Mouse (Mus musculus) embryonic facial prominence, embryonic 10.5 days (tissue): ENCODE measurements at regions not wholly inside any gene's neighbourhood (a gene's known extent, or its start where the extent isn't known, plus 50 kb on each side); places are given as distances from the start of the nearest gene placed in this dataset.

Experiments used
- DNase-seq: peaks from one replicate; pipeline ENCODE4 v3.0.0-alpha.2; 2017; ENCODE audit warnings: low spot score
- H3K27ac ChIP-seq: fragments of 300-500 bp; sonication (generic); replicated peaks from 2 replicates; pipeline ENCODE4 v1.5.1; 2016; ENCODE audit warnings: mild to moderate bottlenecking
- H3K27me3 ChIP-seq: fragments of 300-500 bp; sonication (generic); replicated peaks from 2 replicates; pipeline ENCODE4 v1.6.1; 2016; ENCODE audit warnings: low read depth, mild to moderate bottlenecking; ENCODE audit not compliant: poor library complexity, severe bottlenecking
- H3K36me3 ChIP-seq: fragments of 300-500 bp; sonication (generic); replicated peaks from 2 replicates; pipeline ENCODE4 v1.6.1; 2016; ENCODE audit warnings: mild to moderate bottlenecking, moderate library complexity
- H3K4me1 ChIP-seq: fragments of 300-500 bp; sonication (generic); 2 replicates; pipeline ENCODE4 v1.6.1; 2016
- H3K4me3 ChIP-seq: fragments of 300-500 bp; sonication (generic); 2 replicates; pipeline ENCODE4 v1.5.1; 2016; ENCODE audit warnings: mild to moderate bottlenecking, moderate library complexity
- H3K9me3 ChIP-seq: fragments of 300-500 bp; sonication (generic); 2 replicates; pipeline ENCODE4 v1.6.1; 2016; ENCODE audit warnings: mild to moderate bottlenecking
- WGBS: fragments of 180-500 bp; shearing (Covaris S2); methylation state at CpG from one replicate; pipeline ENCODE4 v1.1.7; 2016; 5-methylcytosine and 5-hydroxymethylcytosine counted together

DNA sequence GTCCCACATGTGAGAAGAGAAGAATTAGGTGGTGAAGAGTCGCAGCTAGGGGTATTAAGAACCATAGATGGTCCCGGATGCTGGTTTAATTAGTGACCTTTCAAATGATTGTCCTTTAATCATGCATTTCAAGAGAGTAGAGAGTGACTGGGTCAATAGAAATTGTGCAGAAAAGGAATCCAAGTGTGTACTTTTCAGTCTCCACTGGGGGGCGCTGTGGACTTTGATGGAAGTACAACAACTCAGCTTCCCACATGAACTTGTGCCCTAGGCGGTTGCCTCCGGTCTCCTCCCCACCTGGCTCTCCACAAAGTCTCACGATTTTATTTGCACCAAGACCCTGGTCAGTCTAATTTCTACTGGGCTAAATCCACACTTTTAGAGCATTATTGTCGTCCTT lies 142.8 kb upstream of the Zfp618 start:
- DNase-seq: peak; percentile 67
- H3K36me3 ChIP-seq: no peaks in the 10 kb centered on the region
- no peaks in the 10 kb centered on the region for H3K27me3 ChIP-seq
- H3K27ac ChIP-seq: no peak overlapping the region
- H3K4me1 ChIP-seq: no peaks in the 10 kb centered on the region
- no peak overlapping the region for H3K4me3 ChIP-seq
- no peaks in the 10 kb centered on the region for H3K9me3 ChIP-seq
- 45% methylated on average over 7 of the region's 7 CpGs for WGBS

DNA sequence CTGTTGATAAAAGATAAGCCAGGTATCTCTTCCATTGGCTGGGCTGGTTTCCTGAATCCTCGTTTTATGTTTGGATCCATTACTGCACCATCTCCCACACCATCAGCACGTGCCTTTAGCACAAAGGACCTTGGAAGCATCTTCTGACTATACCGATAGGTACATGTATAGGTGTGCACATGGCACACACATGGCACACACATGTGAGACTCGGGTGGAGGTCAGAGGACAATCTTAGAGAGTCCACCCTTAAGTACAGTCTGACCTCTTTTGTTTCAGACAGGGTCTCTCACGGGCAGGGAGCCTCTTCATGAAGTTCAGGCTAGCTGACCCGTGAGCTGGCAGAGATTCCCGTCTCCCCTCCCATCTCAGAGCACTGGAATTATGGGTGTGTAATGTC lies 142.3 kb upstream of the Zfp618 start:
- Histone ChIP-seq H3K27ac (no peak overlapping the region), H3K4me3 (no peak overlapping the region), H3K9me3 (no peaks in the 10 kb centered on the region), H3K27me3 (no peaks in the 10 kb centered on the region), H3K4me1 (no peaks in the 10 kb centered on the region), H3K36me3 (no peaks in the 10 kb centered on the region)
- 77% methylated on average over 7 of the region's 7 CpGs for WGBS
- no peak for DNase-seq

DNA sequence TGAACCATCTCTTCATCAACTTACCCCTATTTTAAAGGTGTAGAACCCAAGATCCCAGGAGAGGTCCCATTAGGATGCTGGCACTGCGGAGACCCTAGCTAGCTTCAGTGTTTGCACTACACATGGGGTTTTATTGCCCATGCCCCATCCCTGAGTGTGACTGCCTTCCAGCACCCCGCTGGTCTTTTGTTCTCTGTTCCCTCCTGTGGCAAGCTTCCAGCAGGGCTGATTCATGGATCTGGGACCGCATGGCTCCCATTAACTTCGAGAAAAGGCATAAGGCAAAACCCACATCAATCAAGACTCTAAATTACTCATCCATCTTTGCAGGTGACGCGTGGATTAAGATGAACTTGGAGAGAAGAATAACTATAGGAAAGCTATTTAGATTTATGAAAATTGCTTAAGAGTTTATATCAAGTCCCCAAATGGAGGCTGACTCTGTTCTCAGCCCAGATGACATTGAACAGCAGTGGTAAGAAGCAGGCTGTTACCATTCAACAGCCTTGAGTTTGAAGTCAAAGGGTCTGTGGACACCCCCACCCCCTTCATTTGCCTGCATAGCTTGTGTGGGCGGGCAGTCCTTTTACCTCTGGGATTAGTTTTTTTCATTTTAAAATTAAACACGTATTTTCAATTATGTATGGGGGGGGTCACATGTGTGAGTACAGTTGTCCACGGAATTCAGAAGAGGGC lies 141.7 kb upstream of the Zfp618 start:
- Histone ChIP-seq H3K4me1 (no peaks in the 10 kb centered on the region), H3K4me3 (no peak overlapping the region), H3K27me3 (no peaks in the 10 kb centered on the region), H3K36me3 (no peaks in the 10 kb centered on the region), H3K9me3 (no peaks in the 10 kb centered on the region), H3K27ac (no peak overlapping the region)
- DNase-seq: no peak
- WGBS: 65% methylated on average over 9 of the region's 9 CpGs

DNA sequence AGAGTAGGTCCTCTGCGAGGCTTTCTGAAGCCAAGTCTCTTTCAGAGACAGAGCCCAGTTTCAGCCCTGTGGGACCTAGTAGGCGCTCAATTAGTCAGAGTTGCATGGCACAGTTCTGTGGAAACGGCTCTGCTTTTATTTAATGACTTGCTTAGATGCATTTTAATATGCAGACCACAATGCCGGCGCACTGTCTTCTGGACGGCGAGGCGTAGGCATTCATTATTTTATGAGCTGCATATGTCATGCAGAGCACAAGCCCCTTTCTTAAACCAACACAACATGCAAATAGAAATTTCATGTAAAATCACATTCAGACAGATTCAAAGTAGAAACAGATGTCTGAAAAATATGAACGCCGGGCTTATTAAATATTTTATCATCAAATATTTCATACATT lies 140.8 kb upstream of the Zfp618 start:
- WGBS: 93% methylated on average over 10 of the region's 10 CpGs
- no peak for DNase-seq

DNA sequence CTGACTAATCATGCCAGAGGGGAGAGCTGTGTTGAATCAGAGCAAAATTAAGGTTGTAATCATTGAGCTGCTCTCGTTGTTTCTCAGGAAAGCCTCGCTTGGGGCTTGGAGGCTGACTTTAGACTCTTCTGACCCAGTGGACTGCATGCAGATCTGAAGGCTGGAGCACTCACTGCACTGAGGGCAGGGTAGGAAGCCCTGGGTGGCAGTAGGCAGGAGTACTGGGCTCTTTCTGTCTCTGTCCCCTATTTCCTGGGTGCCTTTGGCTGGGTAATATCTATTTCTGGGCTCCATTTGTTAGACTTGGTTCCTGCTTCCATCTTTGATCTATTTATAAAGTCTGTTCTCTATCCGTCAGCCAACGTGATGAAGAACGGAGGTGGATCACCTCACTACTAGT lies 140.1 kb upstream of the Zfp618 start:
- DNase-seq: no peak
- H3K27ac ChIP-seq: no peak overlapping the region; the same call in 1 of the 2 replicates
- H3K4me1 ChIP-seq: no peaks in the 10 kb centered on the region
- WGBS: 83% methylated on average over 5 of the region's 5 CpGs
- H3K9me3 ChIP-seq: no peaks in the 10 kb centered on the region
- no peaks in the 10 kb centered on the region for H3K27me3 ChIP-seq
- H3K4me3 ChIP-seq: no peak overlapping the region
- no peaks in the 10 kb centered on the region for H3K36me3 ChIP-seq

More for the DNA sequence above, 140.8 kb upstream of the Zfp618 start:
- no peaks in the 10 kb centered on the region for H3K27me3 ChIP-seq
- no peaks in the 10 kb centered on the region for H3K4me1 ChIP-seq
- no peaks in the 10 kb centered on the region for H3K36me3 ChIP-seq
- H3K4me3 ChIP-seq: no peak overlapping the region
- H3K27ac ChIP-seq: no peak overlapping the region
- no peaks in the 10 kb centered on the region for H3K9me3 ChIP-seq

DNA sequence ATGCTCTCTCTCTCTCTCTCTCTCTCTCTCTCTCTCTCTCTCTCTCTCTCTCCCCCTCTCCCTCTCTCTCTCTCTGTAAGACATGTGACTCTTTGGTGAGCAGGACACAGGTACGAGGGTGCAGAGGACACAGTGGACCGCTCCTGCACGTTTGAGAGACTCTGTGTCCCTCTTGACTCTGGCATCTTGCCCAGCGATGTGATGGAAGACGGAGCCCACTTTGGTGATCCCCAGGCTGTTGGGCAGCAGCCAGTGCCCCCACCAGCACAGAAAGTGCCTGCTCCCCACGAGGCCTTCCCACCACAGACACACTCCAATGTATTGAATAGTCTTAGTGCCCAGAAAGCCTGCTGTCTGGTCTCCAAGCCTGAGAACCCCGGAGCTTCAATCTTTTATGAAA lies 136.4 kb upstream of the Zfp618 start:
- H3K4me1 ChIP-seq: peaks cover 2% of the 10 kb centered on the region
- DNase-seq: no peak
- no peak overlapping the region for H3K27ac ChIP-seq
- no peaks in the 10 kb centered on the region for H3K9me3 ChIP-seq
- 79% methylated on average over 7 of the region's 7 CpGs for WGBS
- H3K27me3 ChIP-seq: no peaks in the 10 kb centered on the region
- H3K4me3 ChIP-seq: no peak overlapping the region
- H3K36me3 ChIP-seq: no peaks in the 10 kb centered on the region

DNA sequence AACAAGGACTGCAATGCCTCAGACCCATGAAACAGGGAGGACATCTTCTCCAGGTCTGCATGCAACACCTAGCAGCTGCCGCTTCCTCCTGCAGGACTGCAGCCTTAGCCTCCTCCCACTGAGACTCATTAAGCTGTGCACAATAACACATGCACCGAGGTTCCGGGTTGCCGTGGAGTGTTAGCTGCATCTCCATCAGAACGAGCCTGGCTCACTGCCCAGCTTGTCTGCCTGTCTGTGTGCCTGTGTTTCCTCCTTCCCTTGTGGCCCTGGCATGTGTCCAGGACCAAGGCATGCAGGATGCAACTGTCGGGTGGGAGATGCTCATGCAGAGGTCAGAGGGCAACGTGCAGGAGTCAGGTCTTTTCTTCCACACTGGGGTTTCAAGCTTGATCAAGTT lies 131.4 kb upstream of the Zfp618 start:
- Histone ChIP-seq H3K9me3 (no peaks in the 10 kb centered on the region), H3K27me3 (no peaks in the 10 kb centered on the region), H3K4me3 (no peak overlapping the region), H3K4me1 (peaks cover 14% of the 10 kb centered on the region), H3K27ac (no peak overlapping the region), H3K36me3 (no peaks in the 10 kb centered on the region)
- DNase-seq: no peak
- WGBS: 38% methylated on average over 7 of the region's 7 CpGs

DNA sequence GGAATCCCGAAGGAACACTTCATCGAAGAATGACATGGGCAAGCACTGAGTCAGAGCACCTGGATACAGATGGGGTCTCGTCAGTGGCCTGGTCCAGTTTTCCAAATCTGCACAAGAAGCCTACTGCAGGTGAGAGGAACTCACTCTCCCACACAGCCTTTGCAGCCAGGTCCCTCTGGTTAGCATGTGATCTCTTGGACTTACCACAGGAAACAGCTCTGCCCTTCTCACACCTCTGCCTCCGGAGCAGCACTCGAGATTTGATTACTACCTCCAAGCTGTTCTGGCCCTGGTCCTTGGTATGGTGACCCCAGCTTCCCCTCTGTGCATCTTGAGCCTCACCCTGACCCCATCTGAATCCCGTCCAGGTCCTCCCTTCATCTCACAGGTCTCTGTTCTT lies 128.5 kb upstream of the Zfp618 start:
- no peak for DNase-seq
- Histone ChIP-seq H3K9me3 (no peaks in the 10 kb centered on the region), H3K4me1 (peaks cover 14% of the 10 kb centered on the region), H3K4me3 (no peak overlapping the region), H3K36me3 (no peaks in the 10 kb centered on the region), H3K27ac (no peak overlapping the region), H3K27me3 (no peaks in the 10 kb centered on the region)
- 58% methylated on average over 6 of the region's 6 CpGs for WGBS

DNA sequence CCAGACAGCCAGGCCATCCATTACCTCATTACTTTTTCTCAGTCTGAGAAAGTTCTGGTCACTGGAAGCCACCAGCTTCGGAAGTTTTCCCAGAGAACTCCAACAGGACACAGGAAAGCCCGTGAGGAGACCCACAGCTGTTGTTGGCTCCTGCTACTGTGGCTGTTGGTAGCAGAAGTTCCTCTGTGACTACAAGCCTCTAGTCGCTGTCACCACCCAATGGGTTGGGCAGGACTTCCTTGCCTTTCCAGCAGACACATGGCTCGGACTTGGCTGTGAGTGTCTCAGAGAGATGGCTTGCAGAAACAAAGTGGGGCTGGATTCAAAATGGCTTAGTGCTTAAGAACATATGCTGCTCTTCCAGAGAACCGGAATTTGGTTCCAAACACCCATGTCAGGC lies 114.8 kb upstream of the Zfp618 start:
- H3K36me3 ChIP-seq: no peaks in the 10 kb centered on the region
- no peak overlapping the region for H3K4me3 ChIP-seq
- H3K27me3 ChIP-seq: no peaks in the 10 kb centered on the region
- no peaks in the 10 kb centered on the region; the same call in 1 of the 2 replicates for H3K4me1 ChIP-seq
- WGBS: 82% methylated on average over 5 of the region's 5 CpGs
- no peak overlapping the region for H3K27ac ChIP-seq
- H3K9me3 ChIP-seq: no peaks in the 10 kb centered on the region
- DNase-seq: no peak

DNA sequence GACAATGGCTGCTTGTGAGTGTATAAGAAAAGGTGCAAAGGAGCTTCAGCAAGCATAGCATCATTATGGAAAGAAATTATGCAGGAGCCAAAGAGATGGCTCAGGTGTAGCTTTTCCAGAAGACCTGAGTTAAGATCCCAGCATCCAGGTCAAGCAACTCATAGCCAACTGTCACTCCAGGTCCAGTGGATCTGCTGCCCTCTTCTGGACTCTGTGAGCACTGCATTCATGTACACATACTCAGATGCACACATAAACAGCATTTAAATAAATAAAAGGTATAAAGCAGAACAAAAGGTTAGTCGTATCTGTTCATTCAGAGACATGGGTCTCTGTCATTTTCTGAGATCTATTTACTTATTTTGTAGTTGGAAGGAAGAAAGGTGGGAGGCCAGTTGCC lies 112.0 kb upstream of the Zfp618 start:
- peaks cover 18% of the 10 kb centered on the region for H3K4me1 ChIP-seq
- no peak overlapping the region for H3K27ac ChIP-seq
- DNase-seq: no peak
- H3K9me3 ChIP-seq: no peaks in the 10 kb centered on the region
- 86% methylated on average over 1 of the region's 1 CpGs for WGBS
- H3K36me3 ChIP-seq: no peaks in the 10 kb centered on the region
- H3K4me3 ChIP-seq: no peak overlapping the region
- H3K27me3 ChIP-seq: no peaks in the 10 kb centered on the region

DNA sequence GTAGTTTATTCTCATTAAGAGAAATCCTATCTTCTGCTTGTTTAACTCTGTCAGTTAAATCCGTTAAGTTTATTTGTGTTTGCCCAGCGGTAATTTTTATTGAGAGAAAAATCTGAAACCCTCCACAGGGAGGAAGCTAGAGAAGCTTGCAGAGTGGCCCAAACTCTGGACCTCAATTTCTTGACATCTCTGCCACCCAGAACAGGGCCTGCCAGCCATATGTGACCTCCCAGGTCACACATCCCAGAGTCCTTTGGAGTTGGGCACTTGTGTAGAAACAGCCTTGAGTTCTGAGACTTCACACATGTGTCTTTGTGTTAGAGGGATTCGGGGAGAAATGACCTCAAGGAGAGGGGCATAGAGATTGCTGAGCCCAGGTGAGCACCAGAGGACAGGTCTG lies 109.0 kb upstream of the Zfp618 start:
- peaks cover 18% of the 10 kb centered on the region for H3K4me1 ChIP-seq
- no peak overlapping the region for H3K4me3 ChIP-seq
- peak; percentile 53 for DNase-seq
- H3K9me3 ChIP-seq: no peaks in the 10 kb centered on the region
- H3K27me3 ChIP-seq: no peaks in the 10 kb centered on the region
- H3K27ac ChIP-seq: no peak overlapping the region
- 46% methylated on average over 3 of the region's 3 CpGs for WGBS
- no peaks in the 10 kb centered on the region for H3K36me3 ChIP-seq

DNA sequence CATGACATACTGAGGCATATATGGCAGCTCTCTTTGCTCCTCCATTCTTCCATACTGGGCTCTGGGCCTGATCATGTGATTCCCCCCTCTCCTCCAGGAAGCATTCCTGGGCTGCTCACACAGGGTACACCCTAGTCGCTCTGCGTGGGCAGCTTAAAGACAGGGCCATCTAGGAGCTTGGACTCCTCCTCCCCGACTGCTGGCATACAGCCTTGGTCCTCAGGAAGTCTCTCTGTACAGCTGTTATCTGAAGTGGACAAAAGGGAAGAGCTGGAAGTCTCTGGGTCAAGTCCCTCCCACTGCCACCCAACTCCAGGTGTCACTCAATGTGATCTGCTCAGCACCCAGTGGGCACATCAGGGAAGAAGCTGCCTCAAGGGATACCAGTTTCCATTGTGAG lies 102.6 kb upstream of the Zfp618 start:
- H3K36me3 ChIP-seq: no peaks in the 10 kb centered on the region
- 92% methylated on average over 3 of the region's 3 CpGs for WGBS
- no peak overlapping the region for H3K27ac ChIP-seq

DNA sequence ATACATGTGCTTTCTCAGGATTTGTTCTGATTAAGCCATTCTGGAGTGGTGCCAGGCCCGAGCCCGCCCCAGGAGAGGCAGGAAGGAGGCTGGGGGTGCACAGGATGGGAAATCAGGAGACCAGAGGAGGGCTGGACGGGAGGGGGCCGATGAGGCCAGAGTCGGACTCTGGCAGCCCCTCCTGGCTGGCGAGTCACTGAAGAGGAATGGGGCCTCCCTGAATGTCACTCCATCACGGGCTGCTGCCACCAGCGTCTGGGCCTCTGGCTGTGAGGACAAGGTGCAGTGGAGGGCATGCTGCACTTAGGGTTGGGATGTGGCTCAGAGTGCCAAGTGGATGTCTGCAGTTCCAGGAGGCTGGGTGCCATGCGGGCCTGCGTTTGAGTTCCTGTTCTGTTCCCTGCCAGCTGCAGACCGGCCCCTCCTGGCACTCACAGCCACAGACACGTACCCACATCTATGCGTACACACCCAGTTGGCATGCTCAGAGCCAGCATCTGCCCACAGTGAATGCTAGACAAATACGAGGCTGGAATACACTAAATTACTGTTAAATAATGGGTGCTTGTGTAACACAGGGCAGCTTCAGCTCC lies 94.9 kb upstream of the Zfp618 start:
- Histone ChIP-seq H3K27ac (no peak overlapping the region), H3K36me3 (no peaks in the 10 kb centered on the region), H3K27me3 (no peaks in the 10 kb centered on the region), H3K4me3 (no peak overlapping the region), H3K9me3 (no peaks in the 10 kb centered on the region), H3K4me1 (no peaks in the 10 kb centered on the region)
- no peak for DNase-seq
- 82% methylated on average over 14 of the region's 14 CpGs for WGBS

More for the DNA sequence above, 102.6 kb upstream of the Zfp618 start:
- Histone ChIP-seq H3K9me3 (no peaks in the 10 kb centered on the region), H3K27me3 (no peaks in the 10 kb centered on the region), H3K4me1 (no peaks in the 10 kb centered on the region), H3K4me3 (no peak overlapping the region)
- no peak for DNase-seq
